Mouse (Mus musculus) cerebellum, adult 9-10 months (tissue): ENCODE data around the gene Ralgapa2.

ENCODE experiments used
- DNase-seq: peaks from one replicate; pipeline ENCODE4 v3.0.0; 2022

Ralgapa2 gene

DNA sequence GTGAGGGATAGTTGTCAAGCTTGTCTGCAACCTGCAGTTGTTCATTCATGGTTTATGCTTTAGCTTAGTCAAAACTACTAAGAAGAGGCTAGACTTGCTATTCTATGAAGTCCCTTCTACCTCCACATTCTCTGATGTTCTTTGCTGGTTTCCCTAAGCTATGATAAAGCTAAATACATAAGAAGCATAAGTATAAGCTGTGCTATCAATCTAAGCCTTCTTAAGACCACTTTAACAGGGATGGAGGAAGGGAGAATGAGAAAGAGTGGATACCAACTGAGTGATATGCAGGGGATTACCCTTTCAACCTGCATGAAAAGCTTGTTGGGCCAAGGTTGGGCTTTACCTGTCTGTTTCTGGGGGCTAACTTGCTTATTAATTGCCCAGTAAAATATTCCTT, 256.5 kb downstream of the Ralgapa2 start:
- DNase-seq = no peak

DNA sequence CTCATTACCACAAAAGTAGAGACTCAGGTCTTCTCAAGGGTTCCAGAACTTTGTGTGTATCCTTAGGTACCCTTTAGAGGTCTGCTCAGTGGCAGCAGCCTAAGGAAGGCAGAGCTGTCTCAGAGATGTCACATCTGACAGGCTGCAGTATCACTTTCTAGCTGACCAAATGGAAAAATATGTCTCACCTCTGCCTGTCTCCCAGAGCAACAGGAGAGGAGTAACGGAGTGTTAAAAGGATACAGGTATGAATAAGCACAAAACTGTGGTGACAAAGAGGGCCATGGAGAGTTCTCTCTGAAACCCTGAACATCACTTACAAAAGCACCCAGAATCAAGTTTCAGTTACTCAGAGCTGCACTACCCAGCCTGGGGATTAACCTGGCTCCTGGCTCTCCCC, 257.8 kb downstream of the Ralgapa2 start:
- DNase-seq = no peak

GRCm38 (mm10) chr2:146250236-146250904, 261.8 kb downstream of the Ralgapa2 start:
- no peak for DNase-seq

GRCm38 (mm10) chr2:146249033-146249432, 263.1 kb downstream of the Ralgapa2 start:
- DNase-seq = no peak

DNA sequence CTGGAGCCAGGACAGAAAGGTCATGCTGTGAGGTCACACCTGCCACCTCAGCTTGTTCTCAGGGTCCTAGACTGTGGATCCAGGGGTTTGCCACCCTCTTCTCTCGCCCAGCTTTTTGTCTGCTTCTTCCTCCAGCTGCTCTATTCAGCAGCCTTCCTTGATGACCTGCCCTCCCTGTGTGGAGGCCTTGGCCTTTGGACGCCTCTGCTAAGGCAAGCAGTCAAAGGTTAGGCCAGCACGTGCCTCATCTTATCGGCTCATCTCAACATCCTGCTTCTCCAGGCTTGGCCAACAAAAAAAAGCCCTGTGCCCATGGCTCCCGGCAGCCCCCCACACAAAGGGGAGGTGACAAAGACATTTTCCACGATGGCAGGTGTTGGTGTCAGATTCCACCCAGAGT, 264.6 kb downstream of the Ralgapa2 start:
- DNase-seq = no peak

- no peak for DNase-seq
These were observed 265.6 kb downstream of the Ralgapa2 start for GRCm38 (mm10) chr2:146246409-146247075.

- DNase-seq = no peak
These were observed 266.7 kb downstream of the Ralgapa2 start for GRCm38 (mm10) chr2:146245401-146245800.

DNA sequence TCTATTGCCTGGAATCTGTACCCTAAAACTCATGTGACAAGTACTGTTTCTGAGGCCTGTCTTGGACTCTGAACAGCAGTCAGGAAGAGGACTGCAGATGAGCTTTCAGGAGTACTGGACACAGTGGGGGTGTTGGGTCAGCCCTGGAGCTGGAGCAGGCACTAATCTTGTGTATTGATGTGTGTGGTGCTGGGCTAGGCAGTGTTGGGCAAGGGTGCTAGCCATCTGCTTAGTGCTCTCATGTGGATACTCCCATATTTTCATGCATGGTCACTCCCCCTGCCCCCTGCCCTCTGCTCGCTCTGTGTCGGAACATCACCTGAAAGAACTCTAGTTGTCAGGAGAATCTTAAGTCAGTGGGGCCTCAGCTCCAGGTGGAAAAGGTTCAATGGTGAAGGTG, 268.1 kb downstream of the Ralgapa2 start:
- DNase-seq = no peak

DNA sequence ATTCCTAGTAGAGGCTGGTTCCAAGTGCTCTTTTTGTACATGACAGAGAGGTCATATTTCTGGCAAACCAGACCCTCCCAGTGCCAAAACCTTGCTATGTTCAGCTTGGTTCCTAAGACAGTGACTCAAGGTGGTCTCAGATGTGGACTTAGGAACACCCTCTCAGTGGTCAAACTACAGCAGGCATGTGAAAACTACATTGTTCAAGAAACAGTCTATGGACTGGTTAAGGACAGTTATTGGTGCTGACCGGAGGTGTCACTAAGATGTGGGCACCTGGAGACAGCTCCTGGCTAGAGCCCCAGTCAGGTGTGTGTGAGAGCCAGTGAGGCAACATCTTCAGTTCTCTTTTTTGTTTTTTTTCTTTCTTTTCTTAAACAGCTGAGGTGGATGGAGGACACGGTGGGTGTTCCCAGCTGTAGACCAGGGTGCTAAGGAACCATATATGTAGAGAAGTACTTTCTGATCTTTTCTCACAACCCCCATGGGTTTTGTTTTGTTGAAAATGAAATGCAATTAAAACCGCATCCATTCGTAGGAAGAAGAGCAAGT, 272.9 kb downstream of the Ralgapa2 start:
- DNase-seq = no peak

DNA sequence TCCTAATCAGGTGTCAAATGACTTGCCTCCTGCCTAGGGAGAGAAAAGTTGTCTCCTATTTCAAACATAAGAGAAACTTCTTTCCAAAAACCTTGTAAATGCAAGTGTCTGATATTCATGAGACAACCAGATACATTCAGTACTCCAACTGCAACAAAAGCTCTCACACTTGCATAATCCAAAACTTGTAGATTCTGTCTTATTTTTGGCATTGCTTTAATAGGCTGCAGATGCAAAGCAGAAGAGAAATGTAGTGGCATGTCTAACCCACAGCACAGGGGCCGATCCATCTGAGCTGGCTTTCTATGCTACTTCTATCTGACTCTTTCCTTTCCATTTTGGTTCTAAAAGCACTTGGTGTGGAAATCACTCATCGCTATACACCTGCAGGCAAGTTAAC, 280.7 kb downstream of the Ralgapa2 start:
- no peak for DNase-seq

DNA sequence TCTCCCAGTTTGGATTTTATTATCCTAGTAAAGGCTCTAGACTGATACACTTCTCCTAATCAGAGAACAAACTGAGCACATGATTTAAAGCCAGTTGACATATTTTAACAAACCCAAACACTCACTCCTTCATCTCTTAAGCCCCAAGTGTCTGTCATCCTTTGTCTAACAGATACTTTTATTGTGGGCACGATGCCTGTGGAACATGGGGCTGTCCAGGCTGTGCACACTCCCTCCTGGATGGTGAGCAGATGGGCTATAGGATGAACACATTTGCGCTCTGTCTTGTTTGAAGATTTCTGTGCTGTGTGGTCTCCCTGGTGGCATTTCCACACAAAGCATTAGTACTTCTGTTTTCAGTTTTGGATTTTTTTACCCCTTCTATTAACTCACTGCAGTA, 283.7 kb downstream of the Ralgapa2 start:
- DNase-seq = no peak

GRCm38 (mm10) chr2:146227646-146228045, 284.5 kb downstream of the Ralgapa2 start:
- no peak for DNase-seq

GRCm38 (mm10) chr2:146226484-146226883, 285.7 kb downstream of the Ralgapa2 start:
- no peak for DNase-seq

DNA sequence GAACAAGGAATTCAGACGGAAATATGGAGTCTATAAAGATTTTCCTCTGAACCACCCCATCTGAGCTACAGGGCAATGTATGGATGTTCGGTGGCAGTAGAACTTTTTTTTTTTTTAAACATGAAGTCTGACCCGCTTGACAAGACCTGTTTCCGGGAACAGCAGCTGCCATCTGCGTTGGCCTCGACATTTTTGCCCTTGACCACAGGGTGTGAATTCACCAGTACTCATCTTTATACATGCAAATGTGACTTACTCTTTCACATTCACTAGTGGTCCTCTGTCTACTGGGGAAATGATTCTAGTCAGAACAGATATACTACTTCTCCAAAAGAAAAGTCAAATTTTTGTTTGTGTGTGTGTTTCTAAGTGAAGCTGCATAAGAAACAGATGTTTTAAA, 286.3 kb downstream of the Ralgapa2 start:
- no peak for DNase-seq

DNA sequence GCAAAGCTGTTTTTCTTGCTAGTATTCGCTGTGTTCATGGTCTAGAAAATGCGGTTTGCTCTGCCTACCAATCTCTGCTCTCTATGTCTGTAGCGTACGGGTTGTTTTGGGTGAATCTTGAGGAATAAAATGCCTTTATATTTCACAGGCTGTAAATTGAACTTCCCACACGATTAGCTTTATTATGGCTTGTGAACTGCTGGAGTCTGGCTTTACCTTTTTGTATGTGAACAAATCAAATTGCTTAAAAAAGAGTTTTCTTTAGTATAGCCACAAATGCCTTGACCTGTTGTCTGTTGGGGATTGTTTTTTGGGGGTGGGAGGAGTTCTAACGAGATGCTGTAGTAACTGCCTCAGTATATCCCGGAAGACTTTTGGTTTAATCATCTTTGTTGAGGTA, 288.0 kb downstream of the Ralgapa2 start:
- DNase-seq = no peak

DNA sequence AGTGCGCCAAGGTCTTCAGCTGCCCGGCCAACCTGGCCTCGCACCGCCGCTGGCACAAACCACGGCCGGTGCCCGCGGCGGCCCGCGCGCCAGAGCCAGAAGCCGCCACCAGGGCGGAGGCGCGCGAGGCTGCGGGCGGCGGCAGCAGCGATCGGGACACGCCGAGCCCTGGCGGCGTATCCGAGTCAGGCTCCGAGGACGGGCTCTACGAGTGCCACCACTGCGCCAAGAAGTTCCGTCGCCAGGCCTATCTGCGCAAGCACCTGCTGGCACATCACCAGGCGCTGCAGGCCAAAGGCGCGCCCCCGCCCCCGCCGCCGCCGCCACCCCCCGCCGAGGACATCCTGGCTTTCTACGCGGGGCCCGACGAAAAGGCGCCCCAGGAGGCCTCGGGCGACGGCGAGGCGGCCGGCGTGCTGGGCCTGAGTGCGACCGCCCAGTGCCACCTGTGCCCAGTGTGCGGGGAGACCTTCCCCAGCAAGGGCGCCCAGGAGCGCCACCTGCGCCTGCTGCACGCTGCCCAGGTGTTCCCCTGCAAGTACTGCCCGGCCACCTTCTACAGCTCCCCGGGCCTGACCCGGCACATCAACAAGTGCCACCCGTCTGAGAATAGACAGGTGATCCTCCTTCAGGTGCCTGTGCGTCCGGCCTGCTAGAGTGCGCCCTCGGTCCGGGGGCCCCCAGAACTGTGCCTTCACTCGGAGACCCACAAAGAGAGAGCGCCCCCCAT, 288.8 kb downstream of the Ralgapa2 start:
- no peak for DNase-seq

- DNase-seq = no peak
These were observed 289.6 kb downstream of the Ralgapa2 start for GRCm38 (mm10) chr2:146222279-146223175.

DNA sequence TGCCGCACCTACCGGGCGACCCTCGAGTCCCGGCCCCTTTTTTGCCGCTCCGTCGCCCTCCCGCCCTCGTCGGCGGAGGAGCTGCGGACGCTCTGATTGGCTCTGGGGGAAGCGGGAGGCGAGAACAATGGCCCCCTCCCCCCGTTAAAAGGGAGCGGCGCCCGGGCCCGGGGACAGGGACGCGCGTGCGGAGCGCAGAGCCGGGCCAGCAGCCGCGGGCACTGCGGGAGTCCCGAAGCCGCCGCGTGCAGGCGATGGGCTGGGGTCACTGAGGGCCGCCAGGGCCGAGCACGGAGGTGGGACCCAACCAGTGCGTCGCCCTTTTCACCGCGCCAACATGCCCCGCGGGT, 290.2 kb downstream of the Ralgapa2 start:
- DNase-seq = no peak

- DNase-seq = peak; percentile 46
These were observed 290.8 kb downstream of the Ralgapa2 start, which contains the start of gene Insm1 for GRCm38 (mm10) chr2:146221076-146221928. Insm1 (plus strand) TSS chr2:146221921.

GRCm38 (mm10) chr2:146220591-146221075, 291.5 kb downstream of the Ralgapa2 start:
- DNase-seq = no peak

GRCm38 (mm10) chr2:146219791-146220190, 292.4 kb downstream of the Ralgapa2 start:
- no peak for DNase-seq
